Mouse (Mus musculus): ENCODE measurements around the gene Bcl2l13. TPM values are rescaled to one million over a fixed set of nuclear protein-coding genes. Genes with fewer than 3 reads are reported as not detected.

The Bcl2l13 gene
- polyA plus RNA-seq (2011; ENCODE audit: insufficient read length, low read depth, missing spikeins) = 25.4 and 27.4 TPM in 2 replicates

DNA sequence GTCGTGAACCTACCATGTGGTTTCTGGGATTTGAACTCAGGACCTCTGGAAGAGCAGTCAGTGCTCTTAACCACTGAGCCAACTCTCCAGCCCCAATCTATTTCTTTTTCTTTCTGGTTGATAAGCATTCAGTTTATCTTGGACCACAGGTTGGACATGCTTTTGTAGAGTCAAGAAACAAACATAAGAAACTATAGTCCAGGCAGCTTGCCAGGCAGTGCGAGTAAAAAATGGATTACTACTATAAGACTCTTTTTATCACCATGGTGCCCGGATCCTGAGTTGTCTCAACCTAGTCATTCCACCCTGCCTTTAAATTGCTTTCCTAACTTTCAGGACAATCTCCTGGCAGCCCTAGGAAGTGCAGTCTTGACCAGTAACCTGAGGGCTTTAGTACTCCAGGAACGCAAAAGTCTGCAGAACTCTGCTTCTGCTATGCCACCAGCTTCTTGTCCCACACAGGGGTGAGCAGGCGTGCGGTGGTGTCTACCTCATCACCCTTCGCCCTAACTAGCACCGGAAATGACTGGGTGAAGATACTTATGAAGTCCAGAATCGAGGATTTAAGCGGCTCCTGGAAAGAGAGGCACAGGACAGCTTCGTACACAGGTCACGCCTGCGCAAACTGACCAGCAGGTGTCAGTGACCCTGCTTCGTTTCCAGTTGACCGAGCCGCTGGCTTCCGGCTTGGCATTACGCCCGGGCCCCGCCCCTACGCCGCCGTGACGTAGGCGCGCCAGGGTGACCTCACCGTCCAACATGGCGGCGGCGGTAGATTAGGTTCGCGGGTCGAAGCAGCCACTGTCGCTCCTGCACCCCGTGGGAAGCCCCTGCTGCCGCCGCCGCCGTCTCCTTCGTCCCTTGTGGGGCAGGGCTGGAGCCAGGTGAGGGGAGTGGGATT is at the start of gene Bcl2l13:
Gene Bcl2l13 (plus strand): TSS at position 739 of the 901 bp plus-strand sequence.
- TF ChIP-seq CTCF (IDR thresholded peaks at IDR 0.05; ENCODE audit: borderline replicate concordance, insufficient read depth, low read length) (peak; percentile 47; the same call in 1 of the 2 replicates), POLR2A (IDR thresholded peaks at IDR 0.05; ENCODE audit: low read depth, low read length) (peak; percentile 85)
- Histone ChIP-seq H3K4me1 (ENCODE audit: control insufficient read depth, insufficient read depth, low read length) (0 out of 2 replicates have a peak, but pooled peaks cover 4% of the 10 kb centered on the region), H3K4me3 (ENCODE audit: insufficient read depth, low read length) (peak within 1 kb of the TSS; percentile 97), H3K27ac (ENCODE audit: insufficient read depth, low read length) (peak within 1 kb of the TSS; percentile 62)

DNA sequence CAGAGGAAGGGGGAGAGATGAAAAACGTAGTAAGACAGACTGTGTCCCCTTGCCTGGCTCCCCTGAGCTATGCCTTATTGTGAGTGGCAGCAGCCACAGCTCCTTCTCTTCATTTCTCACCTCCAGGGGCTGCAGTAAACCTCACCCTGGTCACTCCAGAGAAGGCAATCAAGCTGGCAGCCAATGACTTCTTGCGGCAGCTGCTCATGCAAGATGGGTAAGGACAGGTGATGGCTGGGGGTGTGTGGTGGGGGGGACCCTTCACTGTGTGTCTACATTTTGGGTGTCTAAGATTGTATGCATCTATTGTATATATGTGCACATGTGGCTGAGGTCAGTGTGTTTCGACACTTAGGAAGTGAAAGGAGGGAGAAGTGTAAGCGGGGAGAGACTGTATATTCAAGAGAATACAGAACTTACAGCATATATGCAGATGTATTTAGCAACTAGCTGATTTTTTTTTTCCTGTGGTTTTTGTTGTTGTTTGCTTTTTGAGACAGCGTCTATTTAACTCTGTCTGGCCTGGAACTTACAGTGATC is 47.9 kb upstream of the Bcl2l13 start:
- Histone ChIP-seq H3K4me1 (ENCODE audit: control insufficient read depth, insufficient read depth, low read length) (no peaks in the 10 kb centered on the region), H3K27ac (ENCODE audit: insufficient read depth, low read length) (no peak overlapping the region), H3K4me3 (ENCODE audit: insufficient read depth, low read length) (no peak overlapping the region)
- TF ChIP-seq CTCF (IDR thresholded peaks at IDR 0.05; ENCODE audit: borderline replicate concordance, insufficient read depth, low read length) (no peak), POLR2A (IDR thresholded peaks at IDR 0.05; ENCODE audit: low read depth, low read length) (no peak)

DNA sequence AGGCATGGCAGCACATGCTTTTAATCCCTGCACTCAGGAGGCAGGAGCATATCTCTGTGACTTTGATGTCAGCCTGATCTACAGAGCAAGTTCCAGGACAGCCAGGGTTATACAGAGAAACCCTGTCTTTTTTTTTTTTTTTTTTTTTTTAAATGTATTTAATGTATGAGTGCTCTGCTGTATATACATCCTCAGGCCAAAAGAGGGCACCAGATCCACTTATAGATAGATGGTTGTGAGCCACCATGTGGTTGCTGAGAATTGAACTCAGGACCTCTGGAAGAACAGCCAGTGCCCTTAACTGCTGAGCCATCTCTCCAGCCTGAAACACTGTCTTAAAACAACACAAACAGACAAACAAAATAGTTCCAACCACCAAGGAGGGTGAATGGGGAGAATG is 47.1 kb upstream of the Bcl2l13 start:
- Histone ChIP-seq H3K4me1 (ENCODE audit: control insufficient read depth, insufficient read depth, low read length) (no peaks in the 10 kb centered on the region), H3K4me3 (ENCODE audit: insufficient read depth, low read length) (no peak overlapping the region), H3K27ac (ENCODE audit: insufficient read depth, low read length) (no peak overlapping the region)
- TF ChIP-seq CTCF (IDR thresholded peaks at IDR 0.05; ENCODE audit: borderline replicate concordance, insufficient read depth, low read length) (no peak), POLR2A (IDR thresholded peaks at IDR 0.05; ENCODE audit: low read depth, low read length) (no peak)

DNA sequence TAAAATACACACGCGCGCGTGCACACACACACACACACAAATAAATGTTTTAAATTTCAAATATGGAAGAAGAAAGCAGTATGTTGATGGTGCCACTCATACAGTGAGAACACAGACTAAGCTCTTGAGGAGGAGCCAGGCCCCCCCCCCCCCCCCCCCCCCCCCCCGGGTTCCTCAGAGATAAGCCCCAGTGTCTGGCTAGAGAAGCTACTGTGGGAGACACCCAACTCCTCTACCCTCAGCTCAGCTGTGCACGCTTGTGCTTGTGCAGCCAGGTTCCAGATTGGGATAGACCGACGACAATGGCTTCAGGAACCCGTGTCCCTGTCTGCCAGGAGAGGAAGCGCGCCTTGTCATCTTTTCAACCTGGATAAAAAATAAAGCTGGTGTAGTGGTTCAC is 45.9 kb upstream of the Bcl2l13 start:
- H3K4me1 ChIP-seq (ENCODE audit: control insufficient read depth, insufficient read depth, low read length) = no peaks in the 10 kb centered on the region
- TF ChIP-seq POLR2A (IDR thresholded peaks at IDR 0.05; ENCODE audit: low read depth, low read length) (no peak), CTCF (IDR thresholded peaks at IDR 0.05; ENCODE audit: borderline replicate concordance, insufficient read depth, low read length) (no peak)
- no peak overlapping the region for H3K27ac ChIP-seq (ENCODE audit: insufficient read depth, low read length)
- no peak overlapping the region for H3K4me3 ChIP-seq (ENCODE audit: insufficient read depth, low read length)

DNA sequence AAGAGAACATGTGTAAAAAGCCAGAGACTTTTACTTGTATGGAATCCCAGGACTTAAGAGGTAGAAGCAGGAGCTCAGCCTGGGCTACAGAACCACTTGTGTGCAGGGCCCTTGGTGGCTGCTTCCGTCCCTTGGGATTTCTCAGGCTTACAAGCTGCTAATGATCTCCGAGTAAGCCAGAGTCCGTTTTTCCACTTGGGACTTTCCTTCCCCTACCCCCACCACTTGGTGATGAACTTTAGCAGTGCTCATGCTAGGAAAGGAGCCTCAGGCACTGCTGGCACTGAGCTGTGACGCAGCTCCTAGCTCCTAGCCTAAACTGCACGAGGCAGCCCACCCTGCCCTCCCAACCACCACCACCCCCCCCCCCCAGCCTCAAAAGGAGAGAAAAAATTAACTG is 45.3 kb upstream of the Bcl2l13 start:
- Histone ChIP-seq H3K27ac (ENCODE audit: insufficient read depth, low read length) (no peak overlapping the region), H3K4me1 (ENCODE audit: control insufficient read depth, insufficient read depth, low read length) (no peaks in the 10 kb centered on the region), H3K4me3 (ENCODE audit: insufficient read depth, low read length) (no peak overlapping the region)
- TF ChIP-seq POLR2A (IDR thresholded peaks at IDR 0.05; ENCODE audit: low read depth, low read length) (no peak), CTCF (IDR thresholded peaks at IDR 0.05; ENCODE audit: borderline replicate concordance, insufficient read depth, low read length) (no peak)

DNA sequence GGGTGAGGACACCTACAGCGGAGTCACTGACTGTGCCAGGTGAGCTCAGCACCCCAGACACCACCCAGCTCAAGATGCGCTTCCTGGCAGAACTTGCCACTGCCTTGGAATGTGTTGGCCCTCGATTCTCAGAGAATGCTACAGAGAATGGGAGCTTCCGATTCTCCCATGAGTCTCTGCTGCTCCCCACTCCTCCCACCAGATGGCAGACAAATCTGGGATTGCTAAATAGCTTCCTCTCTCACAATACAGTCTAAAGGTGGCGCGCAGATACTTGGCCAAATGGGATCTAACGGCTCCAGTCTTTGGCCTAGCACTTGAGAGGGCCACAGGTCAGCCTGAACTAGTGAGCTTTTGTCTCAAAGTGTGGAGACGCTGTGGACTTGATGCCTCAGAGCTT is 43.1 kb upstream of the Bcl2l13 start:
- no peak for TF ChIP-seq POLR2A (IDR thresholded peaks at IDR 0.05; ENCODE audit: low read depth, low read length)
- no peak for TF ChIP-seq CTCF (IDR thresholded peaks at IDR 0.05; ENCODE audit: borderline replicate concordance, insufficient read depth, low read length)
- no peak overlapping the region for H3K4me3 ChIP-seq (ENCODE audit: insufficient read depth, low read length)
- H3K4me1 ChIP-seq (ENCODE audit: control insufficient read depth, insufficient read depth, low read length) = no peaks in the 10 kb centered on the region
- H3K27ac ChIP-seq (ENCODE audit: insufficient read depth, low read length) = no peak overlapping the region

DNA sequence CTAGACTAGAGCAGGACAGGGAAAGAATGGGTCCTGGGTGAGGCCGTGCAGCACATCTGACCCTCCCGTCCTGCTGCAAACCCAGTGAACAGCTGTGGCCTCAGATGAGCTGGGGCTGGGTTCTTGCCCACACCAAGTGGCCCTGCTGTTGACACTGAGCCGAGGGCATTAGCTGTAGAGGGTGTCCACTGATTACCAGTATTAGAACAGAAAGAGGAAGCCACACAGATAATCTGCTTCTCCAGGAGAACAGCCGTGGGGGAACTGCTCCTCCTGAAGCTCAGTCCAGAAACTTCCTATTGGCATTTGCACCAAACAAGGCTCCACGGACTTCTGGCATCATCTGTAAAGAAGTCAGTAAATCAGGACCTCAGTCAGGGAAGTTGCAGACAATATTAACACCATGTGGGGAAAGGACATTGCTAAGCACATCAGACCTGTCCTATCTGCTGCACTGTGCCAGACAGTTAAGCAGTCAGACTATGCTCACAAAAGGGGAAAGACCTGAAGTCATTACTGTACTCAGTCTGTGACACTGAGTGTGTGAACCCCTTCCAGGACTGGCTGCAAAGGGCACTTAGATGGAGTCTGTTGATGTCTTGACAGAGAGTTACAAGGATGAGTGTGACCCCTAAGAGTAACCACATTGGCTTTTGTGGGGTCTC is 40.5 kb upstream of the Bcl2l13 start:
- TF ChIP-seq POLR2A (IDR thresholded peaks at IDR 0.05; ENCODE audit: low read depth, low read length) (no peak), CTCF (IDR thresholded peaks at IDR 0.05; ENCODE audit: borderline replicate concordance, insufficient read depth, low read length) (no peak)
- no peaks in the 10 kb centered on the region for H3K4me1 ChIP-seq (ENCODE audit: control insufficient read depth, insufficient read depth, low read length)
- no peak overlapping the region for H3K27ac ChIP-seq (ENCODE audit: insufficient read depth, low read length)
- H3K4me3 ChIP-seq (ENCODE audit: insufficient read depth, low read length) = no peak overlapping the region

DNA sequence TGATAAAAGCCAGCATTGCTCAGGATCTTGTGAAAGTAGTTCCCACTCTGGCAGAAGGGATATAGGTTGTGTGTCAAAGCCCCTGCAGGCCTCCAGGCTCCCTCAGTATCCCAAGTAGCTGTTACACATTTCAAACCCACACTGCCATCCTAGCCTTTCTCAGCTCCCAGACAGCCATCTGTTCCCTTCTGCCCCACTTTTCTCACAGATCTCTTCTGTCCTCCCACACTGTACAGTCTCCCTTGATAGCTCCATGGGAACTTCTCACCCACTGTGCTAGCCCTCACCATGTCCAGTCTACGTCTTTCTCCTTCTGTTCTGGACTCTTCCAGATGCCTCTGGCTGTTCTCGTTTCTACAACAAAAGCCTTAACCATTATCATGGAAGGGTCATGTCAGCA is 39.9 kb upstream of the Bcl2l13 start:
- Histone ChIP-seq H3K27ac (ENCODE audit: insufficient read depth, low read length) (no peak overlapping the region), H3K4me3 (ENCODE audit: insufficient read depth, low read length) (no peak overlapping the region), H3K4me1 (ENCODE audit: control insufficient read depth, insufficient read depth, low read length) (no peaks in the 10 kb centered on the region)
- TF ChIP-seq POLR2A (IDR thresholded peaks at IDR 0.05; ENCODE audit: low read depth, low read length) (no peak), CTCF (IDR thresholded peaks at IDR 0.05; ENCODE audit: borderline replicate concordance, insufficient read depth, low read length) (no peak)

DNA sequence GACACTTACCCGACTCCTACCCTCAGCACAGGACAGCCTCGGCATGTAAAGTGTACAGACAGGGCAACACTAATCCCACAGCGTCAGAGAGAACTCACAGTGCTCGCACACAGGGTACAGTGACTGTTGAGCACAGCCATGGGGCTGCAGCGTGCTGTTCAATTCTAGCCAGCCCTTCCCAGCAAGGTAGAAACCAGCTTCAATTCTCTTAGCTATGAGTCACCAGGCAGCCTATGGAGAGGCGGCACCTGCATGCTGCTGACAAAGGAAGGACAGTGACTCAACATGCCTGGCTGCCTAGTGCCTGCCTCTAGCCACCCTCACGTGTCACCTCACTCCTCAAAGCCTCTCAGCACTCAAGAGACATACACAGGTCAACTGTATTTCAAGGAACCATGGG is 38.0 kb upstream of the Bcl2l13 start:
- Histone ChIP-seq H3K4me1 (ENCODE audit: control insufficient read depth, insufficient read depth, low read length) (no peaks in the 10 kb centered on the region), H3K27ac (ENCODE audit: insufficient read depth, low read length) (no peak overlapping the region), H3K4me3 (ENCODE audit: insufficient read depth, low read length) (no peak overlapping the region)
- no peak for TF ChIP-seq POLR2A (IDR thresholded peaks at IDR 0.05; ENCODE audit: low read depth, low read length)
- no peak for TF ChIP-seq CTCF (IDR thresholded peaks at IDR 0.05; ENCODE audit: borderline replicate concordance, insufficient read depth, low read length)
